13 mouse cellular contexts compared by ENCODE assay signal in the genomic region with DNA sequence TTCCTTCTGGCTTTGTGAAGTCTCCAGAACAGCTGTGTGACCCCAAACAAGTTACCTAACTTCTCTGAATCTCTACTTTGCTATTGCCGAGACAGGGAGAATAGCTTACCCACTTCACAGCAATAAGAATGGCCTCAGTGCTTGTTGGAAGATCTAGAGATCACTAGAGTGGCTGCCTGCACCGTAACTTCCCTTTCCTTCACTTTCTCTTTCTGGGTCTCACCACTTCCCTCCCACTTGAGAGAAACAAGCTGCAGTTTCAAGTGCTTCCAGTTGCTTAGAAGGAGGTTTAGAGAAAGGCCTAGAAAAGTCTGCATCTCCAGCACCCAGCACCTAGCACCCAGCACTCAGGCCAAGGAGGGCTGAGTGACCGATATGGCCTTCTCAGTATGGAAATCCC.
"Had no signal": no experiment of that assay in that cellular context is flagged by ENCODE, and none has a peak within 500 bp of the region (broad histone marks: within the 10 kb centered on the region; RNA-seq: fewer than 3 reads in every experiment).

No protein-coding gene starts in this region.

- DNase-seq: liver, embryonic 13.5 days; liver, postnatal 0 days; lung, adult 2 months; lung, postnatal 14 days; lung, postnatal 36 days; midbrain, embryonic 14.5 days; right cerebral cortex, postnatal 14 days; spleen, adult 18-20 months; thymus, adult 18-20 months; thymus, postnatal 25 days; thymus, postnatal 4 days had no signal

- ATAC-seq: liver, postnatal 0 days; lung, postnatal 0 days; midbrain, embryonic 16.5 days had no signal
